Mouse (Mus musculus) thymus, adult 2 months (tissue): ENCODE results near the gene Slc25a44. TPM values are rescaled to one million over a fixed set of nuclear protein-coding genes. Genes with fewer than 3 reads are reported as not detected.

Source experiments
- DNase-seq: peaks from one replicate; pipeline ENCODE4 v3.0.0; 2021
- H3K27ac ChIP-seq: fragments of 200-500 bp; 2 replicates; pipeline ENCODE4 v1.5.1; 2012; ENCODE audit warnings: low read length, control low read depth; ENCODE audit not compliant: control insufficient read depth, insufficient read depth
- H3K27me3 ChIP-seq: fragments of 200-500 bp; 2 replicates; pipeline ENCODE4 v1.6.1; 2012; ENCODE audit warnings: mild to moderate bottlenecking, low read length, moderate library complexity, mixed read lengths; ENCODE audit not compliant: control insufficient read depth, insufficient read depth
- H3K36me3 ChIP-seq: fragments of 200-500 bp; 2 replicates; pipeline ENCODE4 v1.6.1; 2012; ENCODE audit warnings: mild to moderate bottlenecking, low read length, moderate library complexity; ENCODE audit not compliant: control insufficient read depth, insufficient read depth
- H3K4me1 ChIP-seq: fragments of 200-500 bp; replicated peaks from 2 replicates; pipeline ENCODE4 v1.6.1; 2012; ENCODE audit warnings: low read length; ENCODE audit not compliant: control insufficient read depth, insufficient read depth
- H3K4me3 ChIP-seq: fragments of 200-500 bp; 2 replicates; pipeline ENCODE4 v1.5.1; 2012; ENCODE audit warnings: mild to moderate bottlenecking, low read length, control low read depth, moderate library complexity; ENCODE audit not compliant: control insufficient read depth, insufficient read depth
- CTCF ChIP-seq: fragments of 200-500 bp; IDR thresholded peaks from 2 replicates; pipeline ENCODE4 v1.5.1; 2012; ENCODE audit warnings: mild to moderate bottlenecking, control low read depth, low read length, moderate library complexity, borderline replicate concordance; ENCODE audit not compliant: control insufficient read depth, poor library complexity, insufficient read depth; ENCODE audit errors: extremely low read depth
- POLR2A ChIP-seq: fragments of 200-500 bp; IDR thresholded peaks from 2 replicates; pipeline ENCODE4 v1.6.1; 2012; ENCODE audit warnings: mild to moderate bottlenecking, low read length, control low read depth, moderate library complexity; ENCODE audit not compliant: control insufficient read depth, poor library complexity, insufficient read depth; ENCODE audit errors: extremely low read depth
- WGBS: fragments of 180-500 bp; shearing (Covaris S2); methylation state at CpG from one replicate; pipeline ENCODE4 v1.1.7; 2018; 5-methylcytosine and 5-hydroxymethylcytosine counted together
- polyA plus RNA-seq: library from polyadenylated mRNA; depleted of rRNA; stranded (reverse); fragments of >200 nt; gene quantifications from 2 replicates; pipeline ENCODE4 v1.2.3, GENCODE M21; 2012

Slc25a44 gene
- polyA plus RNA-seq, 1 experiment: 32.5 TPM

- Histone ChIP-seq H3K27ac (no peak overlapping the region), H3K36me3 (no peaks in the 10 kb centered on the region), H3K27me3 (no peaks in the 10 kb centered on the region), H3K4me1 (peaks cover 67% of the 10 kb centered on the region), H3K4me3 (no peak overlapping the region)
- no peak for DNase-seq
- 88% methylated on average over 12 of the region's 12 CpGs for WGBS
- TF ChIP-seq CTCF: no peak
- TF ChIP-seq POLR2A: no peak
Observed at GRCm38 (mm10) chr3:88450379-88451131, 25.6 kb upstream of the Slc25a44 start.

DNA sequence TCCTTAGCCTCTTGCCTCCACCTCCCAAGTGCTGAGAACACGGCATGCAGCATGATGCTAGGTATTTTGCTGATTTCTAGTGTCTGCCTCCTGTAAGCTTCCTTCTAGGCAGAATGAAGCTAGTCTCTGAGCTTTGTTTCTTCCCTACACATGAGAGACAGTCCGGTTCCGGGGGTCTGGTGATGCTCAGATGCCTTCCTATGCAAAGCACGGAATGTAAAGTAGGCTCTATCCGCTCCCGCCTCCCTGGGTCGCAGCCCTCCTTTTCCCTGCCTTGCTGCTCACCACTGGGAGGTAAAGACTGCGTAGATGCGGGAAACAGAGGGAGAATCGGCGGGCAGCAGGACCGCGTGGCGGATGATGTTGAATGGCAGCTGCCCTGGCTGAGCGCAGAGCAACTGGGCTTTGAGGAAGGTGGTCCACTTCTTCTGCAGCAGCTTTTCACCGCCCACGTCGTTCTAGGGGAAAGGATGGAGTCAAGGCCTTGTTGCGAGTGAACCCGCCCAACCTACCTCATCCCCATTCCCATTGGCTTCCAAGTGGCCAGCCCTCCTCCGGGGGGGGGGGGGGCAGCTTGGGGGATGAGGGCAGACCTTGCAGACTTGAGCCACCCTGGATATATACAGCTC lies 24.6 kb upstream of the Slc25a44 start:
- no peak for DNase-seq
- no peaks in the 10 kb centered on the region for H3K36me3 ChIP-seq
- H3K4me1 ChIP-seq: peaks cover 60% of the 10 kb centered on the region
- no peak overlapping the region for H3K4me3 ChIP-seq
- H3K27me3 ChIP-seq: no peaks in the 10 kb centered on the region
- WGBS: 90% methylated on average over 21 of the region's 21 CpGs
- TF ChIP-seq POLR2A: no peak
- no peak for TF ChIP-seq CTCF
- H3K27ac ChIP-seq: no peak overlapping the region

- DNase-seq: no peak
- peaks cover 50% of the 10 kb centered on the region for H3K4me1 ChIP-seq
- no peak overlapping the region for H3K4me3 ChIP-seq
- H3K27me3 ChIP-seq: no peaks in the 10 kb centered on the region
- H3K27ac ChIP-seq: no peak overlapping the region
- TF ChIP-seq POLR2A (no peak), CTCF (no peak)
- H3K36me3 ChIP-seq: no peaks in the 10 kb centered on the region
- WGBS: 39% methylated on average over 8 of the region's 8 CpGs
Observed at GRCm38 (mm10) chr3:88448443-88448842, 23.5 kb upstream of the Slc25a44 start.

- DNase-seq: no peak
- no peaks in the 10 kb centered on the region for H3K36me3 ChIP-seq
- no peaks in the 10 kb centered on the region for H3K27me3 ChIP-seq
- no peak overlapping the region for H3K4me3 ChIP-seq
- WGBS: 90% methylated on average over 8 of the region's 8 CpGs
- TF ChIP-seq CTCF (no peak), POLR2A (no peak)
- peaks cover 43% of the 10 kb centered on the region for H3K4me1 ChIP-seq
- H3K27ac ChIP-seq: no peak overlapping the region
Observed at GRCm38 (mm10) chr3:88447676-88448183, 22.8 kb upstream of the Slc25a44 start.

DNA sequence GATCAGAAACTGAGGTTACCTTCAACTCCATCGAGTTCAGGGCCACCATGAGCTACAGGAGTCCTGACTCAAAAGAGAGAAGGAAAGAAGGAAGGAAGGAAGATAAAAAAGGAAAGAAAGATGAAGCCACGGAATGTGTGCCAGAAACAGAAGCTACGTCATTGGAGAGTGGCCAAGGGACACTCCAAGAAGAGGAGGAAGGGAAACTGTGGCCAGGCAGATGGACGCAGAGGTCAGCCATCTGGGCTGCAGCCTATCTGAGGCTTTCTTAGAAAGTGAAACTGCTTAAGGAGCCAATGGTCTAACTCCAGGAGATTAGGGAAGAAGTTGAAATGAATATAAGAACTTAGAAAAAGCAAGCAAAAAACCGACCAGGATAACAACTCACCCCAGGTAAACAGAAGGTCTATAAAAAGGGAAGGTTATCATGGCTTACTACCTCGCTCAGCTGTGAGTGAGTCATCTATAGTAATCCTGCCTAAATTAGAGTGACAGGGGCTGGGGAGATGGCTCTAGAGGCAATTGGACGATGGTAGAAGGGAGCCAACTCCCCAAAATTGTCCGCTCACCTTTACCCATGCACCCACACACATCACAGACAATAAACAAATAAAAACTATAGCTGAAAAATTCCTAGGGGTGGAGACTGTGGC lies 21.7 kb upstream of the Slc25a44 start:
- no peaks in the 10 kb centered on the region for H3K27me3 ChIP-seq
- no peak for DNase-seq
- TF ChIP-seq POLR2A (no peak), CTCF (no peak)
- WGBS: 44% methylated on average over 8 of the region's 8 CpGs
- H3K36me3 ChIP-seq: no peaks in the 10 kb centered on the region
- no peak overlapping the region for H3K27ac ChIP-seq
- H3K4me3 ChIP-seq: no peak overlapping the region
- H3K4me1 ChIP-seq: peaks cover 31% of the 10 kb centered on the region

- 87% methylated on average over 7 of the region's 7 CpGs for WGBS
- Histone ChIP-seq H3K27me3 (no peaks in the 10 kb centered on the region), H3K27ac (no peak overlapping the region), H3K4me1 (peaks cover 20% of the 10 kb centered on the region), H3K36me3 (no peaks in the 10 kb centered on the region), H3K4me3 (no peak overlapping the region)
- no peak for DNase-seq
- TF ChIP-seq CTCF (no peak), POLR2A (no peak)
Observed at GRCm38 (mm10) chr3:88442888-88443287, 17.9 kb upstream of the Slc25a44 start.
